Mouse (Mus musculus): ENCODE measurements around the gene Zan.

The Zan gene

DNA sequence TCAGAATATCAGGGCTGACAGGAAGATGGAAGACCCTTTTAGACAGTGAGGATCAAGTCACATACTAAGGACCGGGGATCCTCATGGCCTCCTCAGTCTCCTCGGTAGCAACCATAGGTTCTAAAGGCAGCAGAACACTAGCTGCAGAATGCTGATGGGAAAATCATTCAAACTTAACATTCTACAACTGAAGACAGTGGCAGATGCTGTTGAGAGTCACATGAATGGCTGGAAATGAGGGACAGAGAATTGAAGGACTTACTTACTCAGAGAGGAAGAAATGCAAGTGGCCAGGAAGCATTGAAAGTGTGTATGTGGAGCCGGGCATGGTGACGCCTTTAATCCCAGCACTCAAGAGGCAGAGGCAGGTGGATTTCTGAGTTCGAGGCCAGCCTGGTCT, at the start of gene Zan:
TSS of gene Zan (minus strand) at position 101 of the 400 bp plus-strand sequence.
- DNase-seq (ENCODE audit: low spot score): no peak

DNA sequence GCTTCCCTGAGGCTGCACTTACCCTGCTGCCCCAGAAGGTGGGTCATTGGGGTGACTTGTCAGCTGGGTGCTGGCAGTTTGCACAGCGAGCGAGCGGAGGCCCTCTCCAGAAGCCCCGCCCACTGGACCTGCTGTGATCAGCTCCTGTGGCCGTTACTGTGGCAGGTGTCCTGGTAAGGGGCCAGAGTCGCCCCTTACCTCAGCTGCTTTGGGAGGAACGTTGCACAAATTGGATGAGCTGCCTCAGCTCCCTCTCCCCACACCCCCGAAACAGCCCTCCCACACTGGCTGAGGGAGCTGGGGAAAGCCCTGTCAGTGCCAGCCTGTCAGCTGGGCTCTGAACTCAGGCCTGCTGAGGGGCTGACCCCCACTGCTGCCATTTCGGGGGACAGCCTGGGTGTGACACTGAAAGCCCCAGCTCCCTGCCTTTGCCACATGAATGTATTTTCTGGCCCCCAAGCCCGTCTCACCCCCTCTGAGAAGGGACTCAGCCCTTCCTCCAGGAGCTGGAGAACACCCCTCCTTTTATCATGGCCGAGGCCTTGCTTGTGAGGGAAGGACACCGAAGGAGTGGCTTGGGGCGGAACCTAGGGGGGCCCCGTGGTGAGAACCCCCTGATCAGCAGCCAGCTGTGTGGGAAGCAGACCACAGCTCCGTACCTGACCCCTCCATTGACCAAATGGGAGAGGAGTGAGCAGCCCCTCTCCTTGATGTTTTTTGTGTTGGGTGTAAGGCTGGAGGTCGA, 49.5 kb upstream of the Zan start:
- no peak for DNase-seq (ENCODE audit: low spot score)

DNA sequence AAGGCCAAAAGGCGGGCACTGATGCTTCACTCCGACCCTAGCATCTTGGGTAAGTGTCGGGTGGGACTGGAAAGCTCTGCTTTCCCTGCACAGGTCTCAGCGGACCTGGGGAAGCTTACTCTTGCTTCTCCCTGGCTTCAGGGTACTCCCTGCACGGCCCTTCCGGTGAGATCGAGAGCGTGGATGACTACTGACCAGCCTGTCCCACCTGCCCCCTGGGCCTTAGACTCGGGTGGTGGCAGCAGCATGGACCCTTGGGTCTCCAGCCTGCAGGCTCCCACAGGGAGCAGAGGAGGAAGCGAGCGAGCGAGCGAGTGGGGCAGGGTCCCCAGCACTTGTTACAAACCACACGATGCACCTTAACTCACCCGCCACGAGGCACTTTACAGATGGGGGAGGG, 48.6 kb upstream of the Zan start:
- no peak for DNase-seq (ENCODE audit: low spot score)

DNA sequence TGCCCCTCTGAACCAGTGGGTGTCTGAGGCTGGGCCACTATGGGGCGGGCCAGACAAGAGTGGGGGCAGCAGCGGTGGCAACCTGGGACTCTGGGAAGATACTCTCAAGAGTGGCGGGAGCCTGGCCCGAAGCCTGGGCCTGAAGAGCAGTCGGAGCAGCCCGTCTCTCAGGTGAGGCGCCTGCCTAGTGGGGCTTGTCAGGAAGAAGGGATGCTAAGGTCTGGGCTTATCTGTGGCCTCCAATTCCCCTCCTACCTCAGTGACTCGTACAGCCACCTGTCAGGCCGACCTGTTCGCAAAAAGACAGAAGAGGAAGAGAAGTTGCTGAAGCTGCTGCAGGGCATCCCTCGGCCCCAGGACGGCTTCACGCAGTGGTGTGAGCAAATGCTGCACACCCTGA, 47.8 kb upstream of the Zan start:
- no peak for DNase-seq (ENCODE audit: low spot score)

DNA sequence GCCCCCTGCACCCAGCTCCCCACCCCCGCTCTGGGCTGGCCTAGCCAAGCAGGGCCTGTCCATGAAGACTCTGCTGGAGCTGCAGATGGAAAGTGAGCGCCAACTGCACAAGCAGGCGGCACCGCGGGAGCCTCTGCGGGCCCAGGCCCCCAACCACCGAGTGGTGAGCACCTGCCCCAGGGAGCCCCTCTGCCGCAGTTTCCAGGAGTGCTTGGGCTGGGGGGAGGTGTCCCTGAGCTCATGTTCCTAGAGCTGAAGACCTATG, 47.3 kb upstream of the Zan start:
- DNase-seq (ENCODE audit: low spot score): no peak

DNA sequence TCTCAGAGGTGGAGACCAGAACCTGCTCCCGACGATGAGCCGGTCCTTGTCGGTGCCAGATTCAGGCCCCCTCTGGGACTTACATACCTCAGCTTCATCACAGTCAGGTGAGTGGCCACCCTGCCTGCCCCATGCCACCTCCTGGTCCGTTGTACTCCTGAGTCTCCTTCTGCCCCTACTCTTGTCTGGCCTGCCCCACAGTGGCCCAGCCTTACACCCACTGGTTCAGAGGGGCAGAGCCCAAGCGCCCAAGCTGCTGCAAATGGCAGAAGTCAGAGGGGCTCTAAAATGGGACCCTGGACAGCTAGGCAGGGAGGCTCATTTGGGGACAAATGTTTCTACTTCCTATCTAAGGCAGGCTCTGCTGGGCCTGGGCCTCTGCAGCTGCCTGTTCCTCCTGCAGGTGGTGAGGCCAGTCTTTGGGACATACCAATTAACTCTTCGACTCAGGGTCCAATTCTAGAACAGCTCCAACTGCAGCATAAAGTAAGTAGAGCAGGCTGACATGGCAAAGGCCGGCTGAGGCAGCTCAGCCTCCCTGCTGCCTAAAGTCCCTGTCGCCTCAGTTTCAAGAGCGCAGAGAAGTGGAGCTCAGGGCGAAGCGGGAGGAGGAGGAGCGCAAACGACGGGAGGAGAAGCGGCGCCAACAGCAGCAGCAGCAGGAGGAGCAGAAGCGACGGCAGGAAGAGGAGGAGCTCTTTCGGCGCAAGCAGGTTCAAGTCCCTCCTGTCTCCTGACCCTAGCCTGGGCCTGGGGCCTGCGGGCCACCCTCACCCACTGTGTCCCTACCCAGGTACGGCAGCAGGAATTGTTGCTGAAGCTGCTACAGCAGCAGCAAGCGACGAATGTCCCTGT, 46.8 kb upstream of the Zan start:
- DNase-seq (ENCODE audit: low spot score): no peak

DNA sequence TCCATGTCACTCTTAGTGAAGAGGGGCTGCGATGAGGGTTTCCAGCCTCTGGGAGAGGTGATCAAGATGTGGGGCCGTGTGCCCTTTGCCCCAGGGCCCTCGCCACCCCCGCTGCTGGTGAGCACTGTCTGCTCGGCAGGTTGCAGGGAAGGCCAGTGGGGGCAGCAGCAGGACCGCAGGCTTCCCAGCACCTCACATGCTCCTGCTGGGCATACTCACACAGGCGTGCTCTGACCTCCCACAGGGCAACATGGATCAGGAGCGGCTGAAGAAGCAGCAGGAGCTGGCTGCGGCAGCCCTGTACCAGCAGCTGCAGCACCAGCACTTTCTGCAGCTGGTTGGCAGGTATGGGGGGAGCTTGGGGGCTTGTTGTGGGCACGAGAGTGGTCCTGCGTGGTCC, 45.8 kb upstream of the Zan start:
- DNase-seq (ENCODE audit: low spot score): no peak

DNA sequence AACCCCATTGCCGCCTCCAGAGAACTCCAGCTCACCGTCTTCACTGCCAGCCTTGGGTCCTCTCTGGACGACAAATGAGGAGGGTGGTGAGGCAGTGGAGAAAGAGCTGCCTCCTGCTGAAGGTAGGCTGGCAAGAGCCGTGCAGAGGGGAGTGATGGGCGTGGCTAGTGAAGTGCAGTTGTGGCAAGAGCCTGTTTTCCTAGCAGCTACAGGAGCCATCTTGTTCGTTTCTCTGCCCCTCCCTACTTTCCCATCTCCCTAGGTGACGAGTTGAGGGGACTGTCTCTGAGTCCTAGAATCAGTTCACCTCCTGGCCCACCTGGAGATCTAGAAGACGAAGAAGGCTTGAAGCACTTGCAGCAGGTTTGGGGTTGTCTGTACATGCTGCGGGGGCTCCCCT, 45.0 kb upstream of the Zan start:
- DNase-seq (ENCODE audit: low spot score): no peak

DNA sequence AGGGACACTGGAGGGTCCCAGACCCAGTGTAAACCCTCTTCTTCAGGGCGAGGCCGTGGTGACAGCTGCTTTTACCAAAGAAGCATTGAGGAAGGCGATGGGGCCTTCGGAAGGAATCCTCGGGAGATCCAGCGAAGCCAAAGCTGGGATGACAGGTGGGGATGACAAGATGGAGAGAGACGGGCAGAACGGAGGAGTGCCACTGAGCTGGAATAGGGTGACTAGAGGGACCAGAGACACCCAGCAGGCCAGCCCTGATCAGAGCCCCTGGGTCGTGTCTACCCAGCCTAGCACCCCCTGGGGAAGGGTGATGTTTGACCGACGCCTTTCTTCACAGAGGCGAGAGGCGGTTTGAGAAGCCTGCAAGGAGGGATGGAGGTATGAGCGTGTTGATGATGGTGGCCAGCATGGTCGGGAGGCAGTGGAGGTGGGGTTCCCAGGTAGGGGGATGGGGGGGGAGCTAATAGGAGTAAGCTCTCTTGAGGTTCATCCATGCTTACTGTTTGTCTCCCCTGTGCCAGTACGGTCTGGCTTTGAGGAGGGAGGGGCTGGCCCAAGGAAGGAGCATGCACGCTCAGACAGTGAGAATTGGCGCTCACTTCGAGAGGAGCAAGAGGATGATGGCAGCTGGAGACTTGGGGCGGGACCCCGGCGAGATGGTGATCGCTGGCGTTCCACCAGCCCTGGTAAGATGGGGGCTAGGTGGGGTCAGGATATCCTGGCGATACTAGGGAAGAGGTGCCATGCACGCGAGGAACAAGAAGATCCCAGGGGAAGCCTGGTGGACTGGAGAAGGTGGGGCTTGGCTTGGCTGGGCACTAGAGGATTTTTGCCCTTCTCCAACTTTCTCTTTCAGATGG, 43.1 kb upstream of the Zan start:
- no peak for DNase-seq (ENCODE audit: low spot score)

DNA sequence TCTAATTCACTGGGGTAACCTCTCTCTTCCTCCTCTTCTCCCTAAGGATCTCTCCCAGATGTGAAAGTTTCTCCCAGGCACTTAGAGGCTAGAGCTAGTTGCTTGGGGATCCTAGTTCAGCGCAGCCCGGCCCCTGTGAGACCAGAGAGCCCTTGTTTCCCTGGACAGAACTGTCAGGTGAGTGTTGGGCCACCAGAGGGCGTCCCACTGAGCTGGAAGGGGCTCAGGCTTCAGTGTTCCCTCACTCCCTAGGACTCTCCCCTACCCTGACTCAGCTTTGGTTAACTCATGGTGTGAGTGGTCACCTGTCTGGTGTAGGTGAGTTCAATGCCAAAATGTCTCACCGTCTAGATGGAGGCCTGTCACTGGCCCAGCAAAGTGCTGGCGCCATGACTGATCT, 41.6 kb upstream of the Zan start, which contains the start of gene Gigyf1:
TSS of gene Gigyf1 (plus strand) at position 113 of the 400 bp plus-strand sequence.
- DNase-seq (ENCODE audit: low spot score): no peak

DNA sequence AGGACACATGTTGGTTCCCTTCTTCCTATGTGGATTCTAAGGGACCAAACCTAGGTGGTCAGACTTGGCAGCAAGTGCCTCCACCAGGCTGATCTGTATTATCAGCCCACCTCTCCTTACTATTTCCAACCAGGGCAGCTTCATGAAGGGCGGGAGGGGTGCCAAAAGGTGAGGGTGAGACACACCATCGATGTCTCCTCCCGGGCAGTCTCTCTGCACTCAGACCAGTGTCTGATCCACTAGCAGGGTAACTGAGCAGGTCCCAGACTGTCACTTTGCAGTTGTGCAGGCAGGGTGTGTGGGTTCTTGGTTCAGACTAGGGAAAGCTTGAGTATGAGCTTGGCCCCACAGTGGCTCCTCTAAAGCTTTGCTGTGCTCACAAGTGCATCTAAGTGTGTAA, 37.9 kb upstream of the Zan start:
- DNase-seq (ENCODE audit: low spot score): no peak

DNA sequence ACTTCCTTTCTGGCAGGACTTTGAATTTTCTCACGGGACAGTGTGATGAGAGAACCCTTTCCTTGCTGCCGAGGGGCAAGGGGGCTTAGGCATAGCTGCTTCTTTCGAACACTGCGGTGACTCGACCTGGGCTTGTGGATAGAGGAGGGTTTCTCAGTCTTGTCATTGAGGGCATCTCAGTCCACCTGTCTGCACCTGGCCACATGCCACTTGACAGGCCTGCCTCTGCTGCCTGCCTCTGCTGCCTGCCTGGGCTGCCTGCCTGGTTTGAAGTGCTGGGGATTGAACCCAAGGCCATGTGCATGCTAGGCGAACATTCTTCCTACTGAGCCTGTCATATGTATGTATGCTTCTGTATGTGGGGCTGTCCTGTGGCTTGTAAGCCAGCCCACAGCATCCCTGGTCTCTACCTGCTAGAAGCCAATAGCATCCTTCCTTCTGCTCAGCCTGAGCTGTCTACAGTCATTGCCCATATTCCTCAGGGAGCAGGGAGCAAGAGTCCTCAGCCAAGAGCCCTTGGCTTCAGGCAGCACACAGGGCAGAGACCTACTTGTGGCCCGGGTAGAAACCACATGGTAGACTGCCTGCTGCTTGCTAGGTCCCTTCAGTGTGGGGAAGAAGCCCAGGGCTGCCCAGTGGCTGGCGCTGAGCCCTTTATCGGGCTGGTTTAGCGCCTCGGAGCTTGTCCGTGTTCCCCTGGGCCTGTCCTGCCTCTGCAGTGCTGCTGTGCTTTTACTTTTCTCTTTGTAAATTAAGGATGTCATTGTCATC, 37.3 kb upstream of the Zan start:
- DNase-seq (ENCODE audit: low spot score): no peak

DNA sequence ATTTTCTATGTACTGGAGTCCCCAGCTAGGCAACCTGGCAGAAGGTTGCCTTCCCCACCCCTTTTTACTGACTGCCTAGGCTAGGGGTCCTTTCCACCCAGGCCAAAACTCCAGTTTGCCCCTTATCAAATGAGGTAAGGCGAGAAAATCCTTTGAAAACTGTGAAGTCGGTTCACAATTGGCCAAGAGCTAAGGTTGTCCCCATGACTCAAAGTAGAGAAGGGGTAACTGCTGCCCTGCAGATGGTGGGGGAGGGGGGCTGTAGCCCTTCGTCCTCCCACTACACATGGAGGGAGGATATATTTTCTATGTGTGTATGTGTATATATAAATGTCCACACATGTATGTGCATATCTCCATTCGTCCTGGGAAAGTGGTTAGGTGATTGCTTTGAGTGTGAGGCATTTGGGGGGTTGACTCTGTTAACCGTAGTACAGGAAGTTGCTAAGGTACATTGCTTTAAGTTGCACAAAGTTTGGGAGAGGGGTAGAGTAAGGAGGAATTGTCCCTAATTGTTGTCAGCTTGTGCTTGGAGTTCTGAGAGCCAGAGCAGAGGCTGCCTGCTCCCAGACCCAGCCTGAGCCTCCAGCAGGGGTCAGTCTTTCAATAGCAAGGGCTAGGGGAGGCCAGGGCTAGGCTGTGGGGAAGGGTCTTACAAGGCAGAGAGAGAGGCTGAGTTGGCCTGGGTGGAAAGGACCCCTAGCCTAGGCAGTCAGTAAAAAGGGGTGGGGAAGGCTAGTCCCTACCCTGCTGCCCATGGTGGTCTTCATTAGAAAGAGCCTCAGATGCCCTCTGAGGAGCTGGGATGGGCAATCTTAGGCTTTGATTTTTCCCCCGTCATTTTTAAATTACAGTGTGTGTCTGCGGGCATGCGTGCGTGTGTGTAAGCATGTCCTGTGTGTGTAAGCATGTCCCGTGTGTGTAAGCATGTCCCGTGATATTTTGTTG, 36.3 kb upstream of the Zan start:
- DNase-seq (ENCODE audit: low spot score): no peak

DNA sequence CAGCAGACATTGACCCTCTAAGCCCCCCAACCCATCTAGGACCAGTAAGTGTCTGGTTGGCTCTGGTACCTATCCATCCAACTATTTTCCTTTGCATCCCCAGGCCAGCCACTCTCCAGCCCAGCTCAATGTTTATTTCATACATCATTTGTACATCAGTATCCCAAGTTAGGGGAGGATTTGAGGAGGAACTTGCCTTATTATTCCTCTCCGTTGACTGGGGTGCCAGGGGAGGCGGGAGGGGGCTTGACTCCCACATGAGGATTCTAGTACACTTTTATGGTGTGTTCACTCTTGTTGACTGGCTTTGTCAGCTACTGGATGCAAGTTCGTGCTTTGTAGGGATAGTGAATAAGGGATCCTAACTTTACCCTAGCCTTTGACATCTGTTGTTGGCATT, 34.8 kb upstream of the Zan start:
- DNase-seq (ENCODE audit: low spot score): no peak

DNA sequence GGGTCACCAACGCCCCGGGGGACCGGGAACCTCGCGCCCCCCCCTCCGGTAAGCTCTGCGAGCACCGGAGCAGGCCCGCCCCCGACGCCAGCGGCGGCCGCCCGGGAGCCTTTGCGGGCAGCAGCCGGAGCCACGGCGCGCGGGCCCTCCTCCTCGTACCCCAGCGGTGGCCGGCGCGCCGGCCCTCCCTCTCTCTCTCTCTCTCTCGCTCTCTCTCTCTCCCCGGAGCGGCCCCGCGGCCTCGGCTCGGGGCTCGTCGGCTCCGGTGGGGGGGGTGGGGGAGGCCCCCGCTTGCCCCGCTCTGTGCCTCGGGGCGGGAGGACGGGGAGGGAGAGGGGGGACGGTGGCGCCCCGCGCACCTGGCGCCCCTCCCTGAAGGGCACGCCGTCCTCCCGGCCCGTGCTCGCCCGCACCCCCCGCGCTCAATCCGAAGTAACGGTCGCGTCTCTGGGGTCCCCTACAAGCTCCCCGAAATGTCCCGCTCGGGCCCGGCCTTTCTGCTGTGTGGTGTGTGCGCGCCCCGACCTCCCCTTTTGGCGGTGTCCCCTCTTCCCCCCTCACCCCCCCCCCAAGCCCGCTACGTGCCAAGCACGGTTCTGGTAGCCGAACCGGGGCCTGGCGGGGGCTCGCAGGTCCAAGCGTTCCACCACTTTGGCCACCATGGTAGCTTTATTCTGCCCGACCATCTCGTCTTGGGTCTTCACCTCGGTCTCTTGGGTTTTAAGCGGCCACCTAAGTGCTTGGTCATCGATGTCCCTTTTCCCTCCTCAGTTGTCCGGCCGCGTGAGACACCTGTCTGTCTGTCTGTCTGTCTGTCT, 33.9 kb upstream of the Zan start:
- no peak for DNase-seq (ENCODE audit: low spot score)

DNA sequence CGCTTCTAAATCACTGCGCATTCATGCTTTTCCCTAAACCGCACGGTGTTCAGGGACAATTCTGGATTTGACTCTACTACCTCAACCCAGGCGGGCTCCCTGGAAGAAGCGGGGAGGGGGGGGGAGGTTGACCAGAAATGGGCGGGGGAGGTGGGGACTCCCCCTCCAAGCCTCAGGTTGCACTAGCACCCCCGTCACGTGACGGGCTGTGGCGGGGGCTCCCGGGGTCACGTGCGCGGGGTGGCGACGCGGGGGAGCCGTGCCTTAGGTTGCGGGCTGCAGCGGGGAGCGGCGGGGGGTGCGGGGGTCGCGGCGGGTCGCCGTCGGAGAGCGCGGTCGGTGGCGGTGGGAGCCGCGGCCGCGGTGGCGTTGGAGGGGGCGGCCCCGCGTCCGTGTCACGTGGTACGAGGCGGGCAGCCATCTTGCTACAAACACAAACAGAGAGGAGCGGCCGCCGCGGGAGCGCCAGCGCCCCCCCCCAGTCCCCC, 33.2 kb upstream of the Zan start:
- DNase-seq (ENCODE audit: low spot score): no peak

DNA sequence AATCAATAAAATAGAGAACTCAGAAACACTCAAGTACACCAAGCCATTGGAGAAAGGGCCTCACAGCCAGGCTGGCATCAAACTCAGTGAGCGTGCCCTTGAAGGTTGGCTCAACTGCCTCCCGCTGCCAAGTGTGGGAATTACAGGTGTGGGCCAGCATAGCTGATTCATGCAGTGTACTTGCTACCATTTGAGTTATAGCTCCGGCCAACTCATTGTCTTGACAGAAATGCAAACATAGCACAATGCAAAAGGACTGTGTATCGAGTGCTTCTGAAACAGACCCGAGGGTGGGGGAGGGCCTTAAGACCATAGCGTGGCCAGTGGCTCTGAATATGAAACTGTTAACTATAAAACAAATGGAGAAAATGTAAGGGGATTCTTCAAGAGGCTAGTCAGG, 27.2 kb upstream of the Zan start:
- no peak for DNase-seq (ENCODE audit: low spot score)

DNA sequence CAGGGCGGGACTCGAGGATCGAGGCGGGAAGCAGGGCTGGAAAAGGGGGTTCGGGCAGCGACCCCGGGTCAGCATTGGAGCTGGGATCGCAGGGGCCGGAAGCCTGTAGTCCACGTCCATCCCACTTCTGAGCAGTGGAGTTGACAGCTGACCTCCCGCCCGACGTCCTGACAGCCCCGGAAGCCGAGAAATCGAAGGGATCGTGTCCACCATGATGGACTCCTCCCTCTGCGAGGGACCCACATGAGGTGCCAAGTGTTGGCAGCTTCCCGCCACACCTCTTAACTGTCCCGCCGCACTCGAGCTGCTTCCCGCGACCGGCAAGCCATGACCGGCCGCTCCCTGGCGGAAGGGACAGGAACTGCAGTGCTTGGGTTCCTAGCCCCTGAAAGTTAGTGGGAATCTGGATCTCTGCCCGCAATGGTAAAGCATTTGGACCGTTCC, 25.8 kb upstream of the Zan start:
- DNase-seq (ENCODE audit: low spot score): peak; percentile 84

Data from c-Kit-positive CD71-positive TER-119-positive erythroid progenitor cells, embryonic 14.5 days (primary cell).